Mouse (Mus musculus): ENCODE results near the gene Angel1. TPM values are rescaled to one million over a fixed set of nuclear protein-coding genes. Genes with fewer than 3 reads are reported as not detected.
A peak's percentile ranks its signal among the peaks of the same experiment; 100 is the strongest.

The Angel1 gene
- total RNA-seq, 2 experiments from 2014 or later: 3.4 to 3.5 TPM

DNA sequence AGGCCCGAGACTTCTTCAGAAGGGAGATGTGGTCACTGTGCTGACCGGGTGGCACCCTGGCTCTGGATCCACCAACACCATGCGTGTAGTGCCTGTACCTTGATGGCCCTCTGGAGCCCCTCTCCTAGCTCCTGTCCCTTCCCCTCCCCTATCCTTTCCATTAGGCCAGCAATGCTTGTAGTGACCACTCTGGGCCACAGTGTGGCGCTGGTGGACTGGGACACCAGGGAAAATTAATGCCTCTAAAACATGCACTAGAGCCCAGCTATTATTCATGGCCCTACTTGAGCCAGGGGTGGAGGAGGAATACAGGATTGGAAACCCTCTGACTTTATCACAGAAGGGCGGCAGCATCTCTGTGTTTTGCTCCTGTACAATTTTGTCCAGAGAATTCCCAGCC is 10.9 kb downstream of the Angel1 start:
- peak; percentile 38 for DNase-seq (ENCODE audit: low spot score)
- intact Hi-C loops (cut with DNase I): loop anchor here (2.0 to 5.0 kb wide), 2 partner anchors 51 to 337 kb away; no protein-coding TSS in a partner anchor

DNA sequence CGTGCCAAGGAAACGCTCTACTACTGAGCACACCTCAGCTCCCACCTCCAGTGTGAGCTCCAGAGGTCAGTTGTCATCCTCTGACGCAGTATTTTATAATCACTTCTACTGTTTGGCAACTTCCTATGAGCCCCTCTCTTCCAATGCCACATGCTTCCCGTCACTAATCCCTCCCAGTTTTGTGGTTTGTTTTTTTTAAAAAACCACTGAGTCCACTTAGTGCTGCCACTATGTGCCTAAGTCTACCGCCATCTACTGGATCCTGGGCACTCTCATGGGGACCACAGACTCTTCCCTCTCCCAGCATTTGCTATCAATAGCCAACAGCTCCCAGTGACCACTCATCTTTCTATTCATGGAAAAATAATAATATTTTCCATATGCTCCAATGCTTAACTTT is 12.2 kb downstream of the Angel1 start:
- DNase-seq (ENCODE audit: low spot score): no peak
- intact Hi-C loops (cut with DNase I): loop anchor here (2.0 kb wide), 1 partner anchor 53 kb away; no protein-coding TSS in a partner anchor

DNA sequence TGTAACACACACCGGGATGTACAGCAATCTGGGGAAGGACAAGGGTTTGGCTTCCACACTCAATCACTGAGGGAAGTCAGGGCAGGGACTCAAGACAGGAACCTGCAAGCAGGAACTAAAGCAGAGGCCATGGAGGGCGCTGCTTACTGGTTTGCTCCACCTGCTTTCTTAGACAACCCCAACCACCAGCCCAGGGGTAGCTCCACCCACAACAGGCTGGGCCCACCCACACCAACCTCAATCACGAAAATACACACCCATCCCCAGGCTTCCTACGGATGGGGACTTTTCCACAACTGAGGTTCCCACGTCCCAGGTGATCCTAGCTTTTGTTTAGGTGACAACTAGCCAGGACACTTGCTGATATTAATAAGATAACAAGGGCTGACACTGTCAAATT is 20.4 kb downstream of the Angel1 start:
- intact Hi-C loops (cut with DNase I): no loop called here
- DNase-seq (ENCODE audit: low spot score): no peak

DNA sequence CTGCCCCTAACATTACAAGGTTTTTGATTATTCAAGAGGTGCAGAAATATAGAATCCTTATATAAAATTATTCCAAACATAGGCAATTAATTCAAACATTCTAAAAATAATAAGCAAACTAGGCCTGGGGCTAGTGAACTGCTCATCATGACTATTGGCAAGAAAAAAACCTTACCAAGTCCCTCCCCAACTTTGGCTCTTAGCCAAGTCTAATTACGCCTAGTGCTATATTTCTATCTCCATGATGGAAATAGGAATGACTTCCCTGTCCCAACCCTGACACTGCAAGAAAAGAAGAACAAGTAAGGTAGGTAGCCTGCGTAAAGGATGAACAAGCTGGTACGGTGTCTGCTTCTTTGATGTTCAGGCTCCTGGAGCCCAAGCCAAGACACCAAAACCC is 23.6 kb downstream of the Angel1 start:
- no peak for DNase-seq (ENCODE audit: low spot score)
- intact Hi-C loops (cut with DNase I): no loop called here

DNA sequence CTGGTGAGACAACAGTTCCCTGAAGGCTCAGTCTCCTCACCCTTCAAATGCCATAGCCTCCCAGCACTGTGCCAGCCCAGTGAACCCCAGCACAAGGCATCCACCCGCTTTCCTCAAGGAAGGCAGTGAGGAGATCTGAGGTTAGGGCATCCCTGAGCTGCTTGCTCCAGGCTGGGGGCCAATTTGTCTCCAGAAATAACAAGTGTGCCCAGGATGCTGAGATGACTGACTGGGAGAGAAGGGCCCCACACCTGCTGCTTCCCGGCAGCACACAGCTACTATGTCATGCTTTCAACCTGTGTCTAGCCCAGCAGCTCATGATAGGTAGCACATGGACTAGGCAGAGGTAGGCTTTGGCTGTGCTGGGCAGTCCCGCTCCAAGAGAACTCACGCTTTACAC is 24.8 kb downstream of the Angel1 start:
- intact Hi-C loops (cut with DNase I): no loop called here

DNA sequence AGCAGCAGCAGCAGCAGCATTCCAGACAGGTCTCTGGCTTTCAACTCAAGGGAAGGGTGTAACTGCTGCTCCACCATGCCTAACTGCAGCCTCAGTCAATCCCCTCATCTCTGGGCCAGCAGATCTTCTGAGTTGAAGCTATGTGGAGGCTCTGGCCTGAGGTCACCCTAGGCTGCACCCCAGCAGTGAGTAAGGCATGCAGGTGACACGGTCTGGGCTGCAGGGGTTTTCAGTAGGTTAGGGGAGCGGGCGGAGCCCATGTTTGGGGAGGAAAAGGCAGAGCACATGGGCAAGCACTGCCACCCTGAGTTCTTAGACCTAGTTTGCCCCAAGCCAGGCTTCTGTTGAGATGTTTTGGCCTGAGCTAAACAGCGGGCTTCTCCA is 25.3 kb downstream of the Angel1 start:
- intact Hi-C loops (cut with DNase I): no loop called here
- no peak for DNase-seq (ENCODE audit: low spot score)

More for the DNA sequence above, 24.8 kb downstream of the Angel1 start:
- no peak for DNase-seq (ENCODE audit: low spot score)

DNA sequence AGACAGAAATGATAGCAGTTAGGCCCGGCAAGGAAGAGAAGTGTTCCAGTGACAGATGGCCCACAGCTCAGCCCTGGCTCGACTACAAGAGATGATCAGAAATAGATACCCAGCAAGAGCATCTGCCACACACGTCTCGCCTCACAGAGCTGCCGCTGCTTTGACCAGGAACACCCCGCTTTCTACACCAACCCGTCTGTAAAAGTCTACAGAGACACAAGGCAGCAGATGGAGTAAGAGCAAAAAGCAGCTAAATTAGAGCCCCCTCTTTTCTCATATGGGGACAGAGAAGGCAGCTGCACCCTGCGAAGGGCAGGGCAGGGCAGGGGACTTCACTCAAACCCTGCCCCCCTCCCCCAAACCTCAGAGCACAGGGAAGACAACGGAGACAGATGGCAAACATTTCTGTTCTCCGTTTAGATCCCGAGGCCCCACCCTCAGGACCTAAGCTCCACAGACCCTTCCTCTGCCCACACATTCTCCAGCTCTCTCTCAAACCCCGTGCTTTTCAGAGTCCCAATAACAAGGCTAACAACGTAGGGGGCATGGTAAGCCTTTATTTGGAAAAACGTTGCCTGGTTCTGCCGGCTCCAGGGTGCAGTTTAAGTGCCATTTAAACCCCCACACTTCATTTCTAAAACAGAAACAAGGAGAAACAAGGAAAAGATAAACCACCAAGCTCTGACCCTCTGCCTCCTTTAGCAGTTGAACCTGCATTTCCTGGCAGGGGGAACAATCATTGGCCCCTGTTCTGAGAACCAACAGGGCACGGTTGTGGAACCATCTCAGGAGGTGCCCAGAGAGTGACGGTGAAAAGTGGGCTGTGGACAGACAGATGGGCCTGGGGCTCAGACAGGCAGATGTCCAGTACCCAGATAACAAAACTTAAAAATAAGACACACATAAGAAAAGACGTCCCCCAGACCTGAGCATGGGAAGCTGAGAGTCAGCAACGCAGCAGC is 26.0 kb downstream of the Angel1 start:
- DNase-seq (ENCODE audit: low spot score): no peak
- intact Hi-C loops (cut with DNase I): no loop called here

DNA sequence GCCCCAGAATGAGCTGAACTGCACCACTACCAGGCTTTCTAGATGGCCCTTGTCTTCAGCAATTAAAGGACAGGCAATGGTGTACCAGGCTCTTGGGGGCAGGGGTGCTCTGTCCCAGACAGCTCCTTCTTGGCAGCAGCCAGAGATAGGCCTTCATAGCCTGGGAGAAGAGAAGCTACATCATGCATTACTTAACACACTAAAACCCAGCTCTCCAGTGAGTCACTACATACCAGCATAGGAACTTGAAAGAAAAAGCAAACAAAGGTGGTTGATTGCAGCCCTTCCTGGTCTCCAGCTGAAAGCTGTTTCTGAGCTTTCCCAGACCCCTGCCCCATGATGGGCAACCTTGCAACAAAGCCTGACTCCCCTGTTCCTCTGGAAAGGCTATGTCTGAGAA is 27.7 kb downstream of the Angel1 start:
- DNase-seq (ENCODE audit: low spot score): no peak
- intact Hi-C loops (cut with DNase I): no loop called here

DNA sequence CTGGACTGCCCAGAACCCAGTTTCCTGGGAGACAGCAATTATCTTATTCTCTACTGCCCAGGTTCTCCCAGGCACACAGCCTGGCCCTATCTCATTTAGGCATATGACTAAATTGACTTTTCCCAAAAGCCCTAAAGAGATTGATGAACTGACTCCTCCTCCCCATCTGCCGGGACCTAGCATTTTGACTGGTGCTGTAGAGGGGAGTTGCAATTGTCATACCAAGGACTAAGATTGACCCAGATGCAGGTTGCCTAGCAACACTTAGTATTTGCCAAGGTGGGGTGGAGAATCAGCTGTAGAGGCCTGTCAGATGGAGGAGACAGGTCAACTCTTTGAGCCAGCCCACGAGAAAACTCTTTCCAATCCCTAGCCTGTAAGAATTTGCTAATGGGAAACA is 28.3 kb downstream of the Angel1 start:
- intact Hi-C loops (cut with DNase I): no loop called here
- no peak for DNase-seq (ENCODE audit: low spot score)

DNA sequence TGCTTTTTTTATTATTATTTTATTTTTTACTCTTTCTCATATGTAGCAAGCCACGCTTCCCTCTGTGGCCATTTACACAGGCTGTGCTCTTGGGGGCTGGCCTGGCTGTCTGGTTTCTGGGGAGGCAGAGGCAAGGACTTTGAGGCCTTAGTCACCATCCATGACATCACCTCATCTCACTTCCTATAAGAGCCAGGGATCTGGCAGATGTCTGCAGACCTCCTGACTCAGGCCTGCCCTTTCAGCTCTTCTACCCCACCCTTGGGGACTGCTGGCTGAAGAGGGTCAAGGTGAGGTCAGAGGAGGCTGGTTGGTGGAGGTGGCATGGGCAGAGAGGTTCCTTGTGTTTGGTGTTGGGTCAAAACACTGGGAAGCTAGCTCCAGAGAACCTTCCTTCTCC is 31.8 kb downstream of the Angel1 start:
- intact Hi-C loops (cut with DNase I): no loop called here
- no peak for DNase-seq (ENCODE audit: low spot score)

DNA sequence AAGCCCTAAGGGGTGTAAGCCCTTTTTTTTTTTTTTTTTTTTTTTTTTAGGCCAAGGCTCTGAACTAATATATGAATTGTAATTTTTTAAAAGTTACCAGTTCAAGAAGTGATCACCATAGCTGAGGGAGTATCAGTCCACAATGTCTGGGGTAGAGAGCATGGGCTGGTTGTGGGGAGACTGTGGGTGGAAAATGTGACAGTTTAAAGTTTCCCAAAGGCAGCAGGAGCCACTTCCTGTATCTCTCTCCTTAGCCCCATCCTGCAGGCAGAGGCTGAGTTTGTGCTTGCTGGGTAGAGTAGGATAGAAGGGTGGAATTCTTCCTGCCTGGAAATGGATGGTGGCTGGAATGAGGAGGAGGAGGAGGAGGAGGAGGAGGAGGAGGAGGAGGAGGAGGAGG is 32.9 kb downstream of the Angel1 start:
- intact Hi-C loops (cut with DNase I): no loop called here
- no peak for DNase-seq (ENCODE audit: low spot score)

DNA sequence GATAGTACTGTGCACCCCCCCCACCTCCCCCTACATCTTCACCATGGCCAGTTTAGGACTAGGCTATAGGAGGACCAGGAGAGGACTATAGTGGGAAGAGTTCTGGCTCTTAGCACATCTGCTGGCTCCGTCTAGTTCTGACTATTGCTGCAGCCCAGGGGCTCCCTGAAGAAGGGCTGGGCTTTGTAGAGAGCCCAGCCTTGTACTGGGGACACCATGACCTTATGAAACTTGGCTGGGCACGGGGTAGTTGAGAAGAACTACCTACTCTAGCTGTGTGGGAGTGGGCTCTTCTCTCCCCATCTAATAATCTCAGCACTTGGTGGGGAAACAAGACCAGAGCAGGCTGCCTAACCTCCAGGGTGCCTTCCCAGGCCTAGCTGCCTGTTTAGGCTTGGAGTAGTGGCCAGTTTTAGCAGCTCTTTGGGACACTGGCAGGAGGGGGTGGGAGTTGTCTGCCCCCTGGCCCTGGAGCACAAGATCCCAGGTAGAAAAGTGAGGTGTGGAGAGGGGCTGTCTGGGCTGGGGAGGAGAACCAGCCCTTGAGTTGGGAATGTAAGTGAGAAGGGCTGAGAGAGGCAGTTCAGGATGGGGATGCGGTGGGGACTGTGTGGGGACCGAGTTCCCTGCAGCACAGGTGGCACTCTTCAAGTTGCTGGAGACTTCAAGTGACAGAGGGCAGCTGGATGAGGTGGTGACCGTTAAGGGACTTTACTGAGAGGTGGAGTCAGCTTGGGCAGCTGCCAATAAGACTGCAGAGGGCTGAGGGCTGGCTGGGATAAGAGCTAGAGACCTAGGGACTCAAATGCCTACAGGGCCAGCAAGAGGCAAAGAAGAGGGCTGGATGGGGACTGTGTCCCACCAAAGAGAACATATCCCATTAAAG is 33.5 kb downstream of the Angel1 start:
- intact Hi-C loops (cut with DNase I): no loop called here
- peak; percentile 52 for DNase-seq (ENCODE audit: low spot score)

DNA sequence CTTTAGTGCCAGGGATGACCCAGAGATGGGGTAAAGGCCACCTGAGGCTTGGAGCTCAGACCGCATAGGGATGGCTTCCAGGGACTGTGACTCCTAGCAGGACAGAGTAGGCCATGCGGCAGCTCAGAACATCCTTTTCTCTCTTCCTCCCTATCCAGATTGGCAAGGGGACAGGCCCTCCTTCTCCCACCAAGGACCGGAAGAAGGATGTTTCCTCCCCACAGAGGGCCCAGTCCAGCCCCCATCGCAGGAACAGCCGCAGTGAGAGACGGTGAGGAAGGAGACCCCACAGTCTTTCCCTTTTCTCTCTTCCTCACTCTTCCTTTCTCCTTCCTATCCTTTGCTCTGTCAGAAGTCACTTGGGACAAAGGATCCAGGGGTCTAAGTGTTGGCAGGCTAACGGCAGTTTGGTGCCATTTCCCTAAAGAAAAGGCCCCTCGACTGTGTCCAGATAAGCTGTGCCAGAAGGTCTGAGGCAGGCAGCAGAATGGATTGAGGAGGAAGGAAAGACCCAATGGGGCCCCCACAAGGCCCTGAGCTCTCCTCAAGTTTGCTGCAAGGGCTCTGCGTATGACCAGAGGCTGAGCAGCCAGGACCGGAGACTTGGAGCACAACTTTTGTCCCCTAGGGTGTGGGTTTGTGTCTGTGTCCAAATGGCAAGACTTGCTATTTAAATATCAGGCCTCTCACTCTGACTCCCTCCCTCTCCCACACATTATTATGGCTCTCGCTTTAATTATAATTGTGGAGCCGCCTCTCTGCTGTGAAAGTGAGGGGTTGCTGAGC is 35.4 kb downstream of the Angel1 start:
- intact Hi-C loops (cut with DNase I): no loop called here
- DNase-seq (ENCODE audit: low spot score): no peak

DNA sequence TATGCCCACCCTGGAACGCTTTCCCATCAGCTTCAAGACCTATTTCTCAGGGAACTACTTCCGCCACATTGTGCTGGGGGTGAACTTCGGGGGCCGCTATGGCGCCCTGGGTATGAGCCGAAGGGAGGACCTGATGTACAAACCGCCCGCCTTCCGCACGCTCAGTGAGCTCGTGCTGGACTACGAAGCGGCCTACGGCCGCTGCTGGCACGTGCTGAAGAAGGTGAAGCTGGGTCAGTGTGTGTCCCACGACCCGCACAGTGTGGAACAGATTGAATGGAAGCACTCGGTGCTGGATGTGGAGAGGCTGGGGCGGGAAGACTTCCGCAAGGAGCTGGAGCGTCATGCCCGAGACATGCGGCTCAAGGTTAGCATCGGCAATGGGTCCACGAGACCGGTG is 37.3 kb downstream of the Angel1 start:
- DNase-seq (ENCODE audit: low spot score): no peak
- intact Hi-C loops (cut with DNase I): no loop called here

DNA sequence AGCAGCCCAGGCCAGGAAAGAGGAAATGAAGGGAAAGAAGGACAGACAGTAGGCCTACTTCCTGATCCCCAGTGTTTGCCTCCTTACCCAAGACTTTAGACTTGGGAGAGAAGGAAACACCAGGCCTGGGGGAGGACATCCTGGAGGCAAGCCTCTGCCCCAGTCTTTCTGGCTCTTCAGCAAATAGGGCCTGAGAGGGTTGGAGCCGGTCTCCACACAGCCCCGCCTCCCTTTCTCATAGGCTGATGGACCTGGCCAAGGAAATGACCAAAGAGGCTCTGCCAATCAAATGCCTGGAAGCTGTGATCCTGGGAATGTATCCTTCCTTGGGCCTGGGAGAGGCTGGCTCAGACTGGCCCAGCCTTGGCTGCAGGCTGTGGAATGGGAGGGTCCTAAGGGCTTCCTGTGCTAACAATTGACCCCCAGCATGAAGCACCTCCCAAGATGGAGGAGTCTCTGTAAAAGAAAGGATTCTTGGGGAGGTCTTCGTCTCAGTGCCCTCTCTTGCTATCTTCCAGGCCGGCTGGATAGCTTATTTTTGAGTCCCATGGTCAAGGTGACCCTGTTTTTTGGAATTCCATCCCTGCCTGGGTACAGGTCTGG is 38.2 kb downstream of the Angel1 start:
- intact Hi-C loops (cut with DNase I): no loop called here
- peak; percentile 49 for DNase-seq (ENCODE audit: low spot score)

DNA sequence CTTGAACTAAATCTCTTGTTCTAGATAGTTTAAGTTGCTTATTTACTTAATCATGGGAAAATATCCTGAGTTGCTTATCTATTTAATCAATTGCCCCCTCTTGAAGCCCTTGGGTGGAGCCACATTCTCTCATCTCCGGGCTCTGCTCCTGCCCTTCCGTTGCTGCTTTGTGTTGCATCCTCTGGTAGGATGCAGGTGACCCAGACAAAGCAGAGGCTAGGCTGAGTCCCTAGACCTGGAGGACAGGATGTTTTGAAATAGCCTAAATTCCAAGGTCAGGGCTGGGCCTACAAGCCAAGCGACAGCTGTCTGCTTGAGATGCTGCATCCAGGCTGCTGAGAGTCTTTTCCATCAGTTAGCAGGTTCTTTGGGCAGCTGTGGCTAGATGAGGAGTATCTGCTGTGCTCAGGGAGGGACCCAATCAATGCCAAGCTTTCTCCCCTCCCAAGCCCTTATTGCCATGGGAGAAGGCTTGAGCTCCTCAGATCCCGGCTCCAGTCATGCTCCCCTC is 38.8 kb downstream of the Angel1 start:
- DNase-seq (ENCODE audit: low spot score): no peak
- intact Hi-C loops (cut with DNase I): no loop called here

DNA sequence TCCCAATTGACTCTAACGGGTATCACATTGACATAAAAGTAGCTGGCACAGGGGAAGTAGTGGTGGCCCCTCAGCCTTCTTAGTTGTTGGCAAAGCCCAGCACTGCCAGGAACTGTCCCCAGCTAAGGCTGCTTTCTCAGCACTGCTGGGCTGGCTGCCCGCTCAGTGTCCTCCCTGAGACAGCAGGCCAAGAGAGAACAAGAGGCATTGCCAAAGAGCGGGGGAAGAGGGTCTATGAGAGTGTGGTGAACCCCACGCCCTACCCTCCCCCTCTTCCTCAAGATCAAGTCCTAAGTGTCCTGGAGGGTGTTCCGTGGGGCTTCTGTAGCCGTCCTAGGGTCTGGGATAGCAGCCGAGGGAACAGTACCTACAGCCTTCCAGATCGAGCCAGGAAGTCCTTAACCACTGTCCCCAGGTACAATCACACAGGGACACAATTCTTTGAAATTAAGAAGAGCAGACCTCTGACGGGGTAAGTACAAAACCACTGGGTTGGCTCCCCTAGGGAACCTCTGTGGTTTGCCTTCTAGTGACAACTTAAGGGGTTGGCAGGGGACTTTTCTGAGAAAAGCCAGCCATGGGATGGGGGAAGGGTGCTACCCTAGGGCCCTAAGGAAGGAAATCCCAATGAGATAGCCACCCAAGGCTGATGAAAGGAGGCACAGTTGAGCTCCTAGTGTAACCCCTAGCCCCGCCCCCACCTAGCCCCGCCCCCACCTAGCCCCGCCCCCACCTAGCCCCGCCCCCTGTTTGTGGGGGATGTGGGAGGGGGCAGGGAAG is 39.5 kb downstream of the Angel1 start:
- no peak for DNase-seq (ENCODE audit: low spot score)
- intact Hi-C loops (cut with DNase I): no loop called here

DNA sequence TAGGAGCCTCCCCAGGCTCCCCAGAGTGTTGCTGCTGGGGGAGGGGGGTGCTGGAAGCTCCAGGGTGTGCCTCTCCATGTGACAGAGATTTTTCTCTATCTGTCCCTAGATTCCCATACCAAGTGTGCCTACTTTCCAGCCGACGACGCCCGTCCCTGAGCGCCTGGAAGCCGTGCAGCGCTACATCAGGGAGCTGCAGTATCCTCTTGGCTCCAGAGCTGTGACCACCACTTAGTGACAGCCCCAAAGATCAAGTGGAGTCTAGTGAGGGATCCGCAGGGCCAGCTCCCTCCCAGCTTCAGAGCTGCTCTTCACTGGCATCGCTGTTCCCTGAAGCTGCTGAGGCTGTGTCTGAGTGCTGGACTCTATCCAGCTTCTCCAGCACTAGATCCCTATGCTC is 41.0 kb downstream of the Angel1 start:
- DNase-seq (ENCODE audit: low spot score): no peak
- intact Hi-C loops (cut with DNase I): no loop called here

DNA sequence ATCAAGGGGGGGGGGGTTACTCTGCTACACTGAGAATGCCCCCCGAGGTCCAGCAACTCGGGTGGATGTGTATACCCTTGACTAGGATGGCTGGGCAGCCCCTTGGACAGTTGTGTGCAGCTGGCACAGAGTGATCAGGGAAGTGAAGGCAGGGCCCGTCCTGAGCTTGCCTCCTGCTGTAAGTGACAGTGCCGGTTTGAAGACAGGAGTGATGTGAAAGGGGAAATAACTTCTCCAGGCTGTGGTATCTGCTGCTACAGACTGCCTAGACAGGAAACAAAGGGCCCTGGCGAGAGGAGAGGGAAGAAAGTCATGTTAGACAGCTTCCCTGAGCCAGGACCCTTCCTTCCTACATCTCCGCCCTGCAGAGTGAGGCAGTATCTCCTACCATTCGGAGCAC is 42.6 kb downstream of the Angel1 start:
- intact Hi-C loops (cut with DNase I): no loop called here
- DNase-seq (ENCODE audit: low spot score): no peak

All from heart, postnatal 25 days (tissue).